Mouse (Mus musculus) thymus, postnatal 10 days (tissue): ENCODE data around the gene Hoxb9.
A peak's percentile ranks its signal among the peaks of the same experiment; 100 is the strongest.

Experiments
- DNase-seq, 2 experiments: peaks; one replicate each; pipeline ENCODE4 v3.0.0; 2021; ENCODE audit warnings: low spot score in 2 of 2

Gene Hoxb9

GRCm38 (mm10) chr11:96267021-96267920, 4.0 kb upstream of the Hoxb9 start:
- DNase-seq, result no peak

- DNase-seq, result no peak
Measured at GRCm38 (mm10) chr11:96268031-96268745, 3.1 kb upstream of the Hoxb9 start.

- no peak for DNase-seq
Measured at GRCm38 (mm10) chr11:96269869-96270268, 1.4 kb upstream of the Hoxb9 start.

GRCm38 (mm10) chr11:96271541-96272011, 319 bp downstream of the Hoxb9 start:
- DNase-seq, result no peak

GRCm38 (mm10) chr11:96272024-96272921, 1.0 kb downstream of the Hoxb9 start:
- DNase-seq, result no peak

GRCm38 (mm10) chr11:96274428-96274827, 3.2 kb downstream of the Hoxb9 start:
- DNase-seq, result no peak

- DNase-seq, result no peak
Measured at GRCm38 (mm10) chr11:96275896-96276295, 4.6 kb downstream of the Hoxb9 start.

GRCm38 (mm10) chr11:96277151-96278044, 6.1 kb downstream of the Hoxb9 start:
- DNase-seq, result no peak

- no peak for DNase-seq
Measured at GRCm38 (mm10) chr11:96278324-96278723, 7.1 kb downstream of the Hoxb9 start.

GRCm38 (mm10) chr11:96278773-96279172, 7.5 kb downstream of the Hoxb9 start:
- DNase-seq, result peak; percentile 36 to 76

GRCm38 (mm10) chr11:96279421-96280233, 8.4 kb downstream of the Hoxb9 start:
- no peak for DNase-seq

- no peak for DNase-seq
Measured at GRCm38 (mm10) chr11:96280399-96281378, 9.4 kb downstream of the Hoxb9 start.

GRCm38 (mm10) chr11:96281396-96281795, 10.1 kb downstream of the Hoxb9 start:
- DNase-seq, result no peak

- no peak for DNase-seq
Measured at GRCm38 (mm10) chr11:96281855-96282570, 10.8 kb downstream of the Hoxb9 start, which contains the start of gene Hoxb8. TSS of gene Hoxb8 (plus strand) at chr11:96281905.

- DNase-seq, result no peak
Measured at GRCm38 (mm10) chr11:96282795-96283430, 11.7 kb downstream of the Hoxb9 start.

GRCm38 (mm10) chr11:96284041-96284749, 12.9 kb downstream of the Hoxb9 start:
- peak in 1 of 2 experiments; percentile 18 for DNase-seq
